Mouse (Mus musculus) right cerebral cortex, adult 18-20 months (tissue): ENCODE measurements at regions not wholly inside any gene's neighbourhood (a gene's known extent, or its start where the extent isn't known, plus 50 kb on each side); places are given as distances from the start of the nearest gene placed in this dataset.

Experiments
- DNase-seq: peaks from one replicate; pipeline ENCODE4 v3.0.0; 2022; ENCODE audit warnings: mixed read lengths

- no peak for DNase-seq
These were observed 109.7 kb upstream of the Kazn start for GRCm38 (mm10) chr4:142348910-142349309.

- DNase-seq: no peak
These were observed 103.4 kb upstream of the Kazn start for GRCm38 (mm10) chr4:142342482-142343206.

- DNase-seq: no peak
These were observed 102.1 kb upstream of the Kazn start for GRCm38 (mm10) chr4:142341305-142341704.

DNA sequence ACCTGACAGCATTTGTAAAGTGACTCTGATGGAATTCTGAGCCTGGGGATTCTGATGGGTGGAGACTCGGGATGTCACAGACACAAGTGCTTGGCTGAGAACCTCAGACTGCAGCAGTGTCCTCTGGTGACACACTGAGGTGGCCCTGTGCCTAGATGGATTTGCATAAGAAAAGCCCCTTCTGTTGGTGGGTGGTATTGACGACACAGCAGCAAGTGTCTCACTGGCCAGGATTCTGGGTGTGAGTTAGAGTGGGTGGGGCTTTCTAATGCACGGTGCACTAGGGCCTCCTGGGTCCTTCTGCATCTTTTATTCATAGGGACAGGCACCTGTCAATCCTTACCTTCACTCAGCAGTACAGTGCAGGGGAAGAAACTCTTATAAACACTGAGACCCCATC lies 100.9 kb upstream of the Kazn start:
- no peak for DNase-seq

GRCm38 (mm10) chr4:142337701-142338100 lies 98.5 kb upstream of the Kazn start:
- no peak for DNase-seq

GRCm38 (mm10) chr4:142336943-142337342 lies 97.7 kb upstream of the Kazn start:
- peak; percentile 19 for DNase-seq

- no peak for DNase-seq
These were observed 94.9 kb upstream of the Kazn start for GRCm38 (mm10) chr4:142334084-142334483.

DNA sequence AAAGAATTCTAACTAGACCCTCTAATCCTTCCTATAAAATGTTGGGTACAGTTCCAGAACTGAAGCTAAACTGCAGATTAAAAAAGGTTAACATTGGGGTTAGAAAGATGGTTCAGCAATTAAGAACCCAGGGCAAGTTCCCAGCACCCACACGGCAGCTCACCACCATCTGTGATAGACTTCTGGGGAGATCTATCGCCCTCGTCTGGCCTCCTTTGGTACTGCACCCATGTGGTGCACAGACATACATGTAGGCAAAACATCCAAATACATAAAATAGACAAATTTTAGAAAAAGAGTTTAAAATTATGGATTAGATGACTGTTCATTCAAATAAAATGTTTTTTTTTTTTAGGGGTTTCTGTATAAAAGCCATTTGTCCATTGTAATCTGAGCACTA lies 91.4 kb upstream of the Kazn start:
- DNase-seq: no peak

GRCm38 (mm10) chr4:142329600-142329999 lies 90.4 kb upstream of the Kazn start:
- DNase-seq: no peak

DNA sequence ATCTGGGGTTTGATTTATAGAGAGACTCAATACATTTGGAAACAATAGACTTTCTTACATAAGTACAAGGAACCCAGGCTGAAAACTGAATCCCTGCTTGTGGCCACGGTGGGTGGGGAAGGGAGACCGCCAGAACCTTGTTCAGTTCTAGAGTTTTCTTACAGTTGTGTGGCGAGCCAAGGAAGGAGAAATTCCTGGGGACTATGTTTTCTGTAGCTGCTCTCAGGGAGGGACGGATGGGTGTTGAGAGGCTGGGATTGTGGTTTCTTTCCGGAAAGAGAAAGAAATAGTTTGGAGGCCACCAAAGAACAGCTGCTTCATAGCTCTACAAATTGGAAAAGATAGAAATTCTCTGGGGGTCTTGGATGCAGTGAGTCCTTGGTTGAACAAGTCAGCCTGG lies 87.3 kb upstream of the Kazn start:
- no peak for DNase-seq

- DNase-seq: no peak
These were observed 82.1 kb upstream of the Kazn start for GRCm38 (mm10) chr4:142321209-142321863.

- no peak for DNase-seq
These were observed 71.1 kb upstream of the Kazn start for GRCm38 (mm10) chr4:142310282-142310681.

GRCm38 (mm10) chr4:142308271-142308670 lies 69.1 kb upstream of the Kazn start:
- no peak for DNase-seq

DNA sequence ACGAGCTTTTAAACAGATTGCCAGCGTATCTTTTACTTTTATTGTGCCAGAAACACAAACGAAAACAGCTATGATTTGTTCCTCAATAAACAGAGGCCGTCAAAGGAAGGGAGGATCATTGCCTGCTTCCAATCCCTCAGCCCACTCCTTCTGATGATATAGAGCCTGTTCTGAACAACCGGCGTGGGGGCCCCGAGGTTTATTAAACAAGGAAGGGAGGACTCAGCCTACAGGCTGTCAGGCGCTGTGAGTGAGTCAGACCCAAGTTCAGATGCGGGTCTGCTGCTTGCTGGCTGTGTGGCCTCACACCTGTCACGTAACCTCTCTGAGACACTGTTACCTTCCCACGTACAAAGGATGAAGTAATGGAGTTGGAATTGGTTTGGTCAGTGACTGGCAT lies 68.1 kb upstream of the Kazn start:
- no peak for DNase-seq

DNA sequence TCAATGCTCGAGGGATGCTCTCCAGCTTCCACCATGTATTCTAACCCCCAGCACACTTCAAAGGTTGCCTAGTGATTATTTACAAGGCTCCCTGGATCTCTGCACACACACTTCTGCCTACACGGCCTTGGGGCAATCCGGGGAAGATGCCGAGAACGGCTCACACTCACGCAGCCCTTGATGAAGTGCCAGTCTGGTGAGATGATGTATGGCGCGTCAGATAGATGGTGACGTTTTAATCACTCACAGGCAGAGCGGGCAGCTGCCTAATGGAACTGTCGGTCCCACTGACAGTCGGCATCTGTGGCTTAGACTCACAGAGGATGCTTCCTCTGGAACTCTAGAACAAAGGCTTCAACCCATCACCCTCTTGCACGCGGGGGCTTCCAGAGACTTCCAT lies 66.9 kb upstream of the Kazn start:
- DNase-seq: no peak

DNA sequence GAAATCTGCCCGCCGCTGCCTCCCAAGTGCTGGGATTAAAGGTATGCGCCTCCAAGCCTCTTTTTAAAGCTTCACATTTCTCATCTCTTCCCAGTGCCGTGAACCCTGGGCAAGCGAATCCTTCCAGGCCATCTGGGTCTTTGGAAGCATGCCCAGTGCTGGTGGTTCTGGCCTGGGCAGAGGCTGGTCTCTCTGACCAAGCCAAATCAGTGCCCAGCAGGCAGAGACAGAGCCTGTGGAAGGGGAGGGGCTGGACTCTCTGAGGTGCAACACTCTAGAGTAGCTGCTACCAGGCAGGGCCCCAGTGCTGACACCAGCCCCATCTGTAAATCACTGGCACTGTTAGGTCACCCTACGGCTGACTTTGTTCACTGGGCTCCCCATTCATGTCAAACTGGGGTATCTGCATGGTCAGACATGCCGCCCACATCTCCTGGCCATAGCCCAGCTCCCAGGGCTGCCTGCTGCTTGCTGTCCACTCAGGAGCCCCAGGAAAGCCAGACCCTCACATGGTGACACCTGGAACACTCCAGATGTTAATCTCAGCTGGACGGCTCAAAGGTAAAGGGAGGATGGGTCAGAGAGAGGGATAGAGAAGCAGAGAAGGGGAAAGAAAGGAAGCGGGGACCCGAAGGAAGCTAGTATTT lies 64.3 kb upstream of the Kazn start:
- DNase-seq: no peak

DNA sequence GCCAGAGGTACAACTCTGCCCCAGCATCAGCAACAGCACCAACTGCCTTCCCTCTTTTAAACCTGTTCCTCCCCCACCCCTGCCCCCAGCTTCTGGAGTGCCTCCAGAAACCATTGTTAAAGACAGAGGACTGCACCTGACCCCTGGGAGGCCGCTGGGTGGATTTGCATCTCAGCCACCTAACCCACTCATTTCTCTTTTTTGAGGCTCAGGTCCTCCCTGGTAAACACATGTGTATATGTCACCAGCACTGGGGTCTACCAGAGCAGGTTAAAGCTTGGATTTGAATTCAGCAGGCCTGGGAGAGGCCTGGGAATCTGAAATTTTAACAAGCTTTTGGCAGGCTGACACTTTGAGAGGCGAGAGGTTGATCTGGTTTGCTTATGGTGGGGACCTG lies 63.5 kb upstream of the Kazn start:
- DNase-seq: no peak

DNA sequence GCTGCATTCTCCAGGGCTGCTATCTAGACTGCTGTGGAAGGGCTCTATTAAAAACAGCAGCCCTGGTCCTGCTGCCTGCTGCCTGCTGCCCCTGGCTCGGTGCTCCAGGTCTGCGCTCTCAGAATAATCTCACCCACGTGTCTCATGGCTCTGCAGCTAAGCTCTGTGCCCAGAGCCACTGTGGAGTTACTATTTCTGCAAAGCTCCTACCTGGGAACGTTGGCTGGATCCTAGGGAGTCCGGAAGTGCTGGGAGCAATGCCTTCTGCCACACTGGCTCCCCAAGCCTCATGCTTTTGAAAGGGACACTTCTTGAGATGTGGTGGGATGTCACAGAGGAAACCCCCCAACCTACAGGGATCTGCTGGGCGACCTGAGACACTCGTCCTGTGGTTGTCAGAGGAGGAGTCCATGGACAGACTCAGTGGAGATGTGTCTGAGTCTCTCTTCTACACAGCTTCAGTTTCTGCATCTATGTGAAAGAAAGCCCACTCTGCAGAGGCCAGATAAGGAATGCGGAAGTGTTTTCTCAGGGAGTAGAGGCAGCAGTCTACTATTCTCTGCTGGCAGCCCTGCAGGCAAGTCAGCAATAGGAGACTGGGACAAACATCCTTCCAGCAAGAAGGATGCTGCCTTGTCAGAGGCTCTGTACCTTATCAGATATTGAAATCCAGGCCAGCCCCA lies 63.0 kb upstream of the Kazn start:
- DNase-seq: peak; percentile 52

DNA sequence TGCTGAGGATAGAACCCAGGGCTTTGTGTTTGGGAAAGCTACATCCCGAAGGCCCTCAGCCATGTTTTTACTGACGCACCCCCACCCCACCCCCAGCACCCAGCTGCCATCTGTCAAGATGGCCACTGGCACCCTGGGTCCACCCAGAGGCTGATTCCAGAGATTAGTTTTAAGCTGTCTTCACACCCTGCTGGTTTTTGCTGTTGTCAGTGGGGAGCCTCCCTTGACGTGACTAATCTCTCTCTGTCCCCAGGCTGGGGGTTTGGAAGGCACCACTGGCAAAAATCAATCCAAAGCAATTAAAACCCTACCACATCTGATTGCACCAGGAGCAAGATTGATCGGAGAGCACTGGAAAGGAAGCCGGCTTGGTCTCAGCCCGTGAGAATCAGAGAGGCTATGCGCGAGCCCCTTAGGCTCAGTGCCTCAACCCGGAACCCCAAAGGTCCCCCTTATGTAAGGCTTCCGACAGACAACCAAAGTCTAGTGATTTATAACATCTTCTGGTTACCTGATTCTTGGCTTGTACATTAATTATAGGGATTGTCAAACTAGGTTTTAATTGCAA lies 59.7 kb upstream of the Kazn start:
- no peak for DNase-seq

DNA sequence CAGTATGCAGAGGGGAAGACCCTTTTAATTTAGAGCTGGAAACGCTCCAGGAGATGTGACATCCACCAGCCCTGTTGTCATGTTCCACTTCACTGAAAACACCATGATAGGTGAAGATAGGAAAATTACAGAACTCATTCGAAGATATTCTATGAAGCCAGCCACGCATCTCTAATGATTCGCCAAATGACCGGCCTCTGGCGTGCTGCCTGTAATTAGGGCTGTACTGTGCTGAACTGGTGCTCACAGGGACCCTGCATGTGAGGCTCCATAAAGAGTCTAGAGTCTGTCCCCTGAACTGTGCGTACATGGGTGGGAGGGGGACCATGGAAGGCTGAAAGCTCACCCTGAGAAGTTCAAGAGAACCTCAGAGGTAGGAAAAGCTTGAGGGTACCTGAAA lies 53.6 kb upstream of the Kazn start:
- no peak for DNase-seq

GRCm38 (mm10) chr4:142292334-142292733 lies 53.1 kb upstream of the Kazn start:
- DNase-seq: no peak

DNA sequence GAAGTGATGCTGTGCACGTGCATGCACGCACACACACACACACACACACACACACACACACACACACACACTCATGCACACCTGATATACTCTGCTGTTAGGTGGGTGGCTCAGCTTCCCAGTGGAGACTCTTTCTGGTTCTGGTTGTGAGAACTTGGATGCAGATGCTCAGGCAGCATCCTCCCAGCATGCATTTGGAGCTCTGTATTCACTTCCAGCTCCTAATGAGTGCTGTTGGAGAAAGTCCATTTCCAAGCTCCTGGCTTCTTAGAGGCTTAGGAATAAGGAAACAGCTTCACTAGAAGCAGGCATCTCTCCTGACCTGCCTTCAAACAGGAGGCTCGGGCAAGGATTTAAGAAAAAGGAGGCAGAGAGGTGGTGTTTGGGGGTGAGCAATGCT lies 52.2 kb upstream of the Kazn start:
- DNase-seq: no peak
